Mouse (Mus musculus) CD4-positive, CD25-positive, alpha-beta regulatory T cell, adult 2 months (primary cell): ENCODE results near the gene Gm26661.

Experiments used
- DNase-seq: peaks from one replicate; pipeline ENCODE4 v3.0.0-alpha.2; 2012; ENCODE audit warnings: low read depth, low spot score

Gm26661 gene

DNA sequence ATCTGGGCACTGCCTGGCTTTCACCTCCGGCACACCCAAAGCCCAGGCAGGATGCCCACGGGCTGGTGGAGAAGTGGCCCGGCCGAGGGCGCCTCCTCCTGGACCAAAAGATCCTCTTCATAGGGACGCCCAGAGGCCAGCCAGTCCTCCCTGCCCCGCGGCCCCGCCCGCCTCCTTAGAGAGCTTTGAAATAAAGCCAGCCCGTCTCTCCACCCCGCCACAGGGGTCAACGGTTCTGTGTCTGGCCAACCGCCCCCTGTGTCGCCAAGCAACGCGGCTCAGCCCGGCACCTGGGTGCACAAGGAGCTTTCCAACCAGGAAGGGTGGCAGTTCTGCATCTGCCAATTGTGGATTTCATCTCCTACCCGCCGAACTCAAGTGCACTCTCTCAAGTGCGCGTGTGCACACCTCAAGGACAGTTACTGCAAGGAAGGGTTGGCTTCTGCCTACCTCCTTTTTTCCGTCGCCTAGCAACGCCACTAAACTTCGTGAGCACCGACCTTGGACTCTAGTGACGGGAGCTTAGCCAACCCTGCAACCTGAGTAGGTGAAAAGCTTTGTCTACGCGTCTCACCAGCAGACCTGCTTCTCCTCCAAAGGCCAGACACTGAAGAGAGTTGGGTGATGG is at the start of gene Gm26661:
Gm26661 (plus strand) TSS at position 56 of the 628 bp plus-strand sequence.
- DNase-seq, result peak; percentile 70

DNA sequence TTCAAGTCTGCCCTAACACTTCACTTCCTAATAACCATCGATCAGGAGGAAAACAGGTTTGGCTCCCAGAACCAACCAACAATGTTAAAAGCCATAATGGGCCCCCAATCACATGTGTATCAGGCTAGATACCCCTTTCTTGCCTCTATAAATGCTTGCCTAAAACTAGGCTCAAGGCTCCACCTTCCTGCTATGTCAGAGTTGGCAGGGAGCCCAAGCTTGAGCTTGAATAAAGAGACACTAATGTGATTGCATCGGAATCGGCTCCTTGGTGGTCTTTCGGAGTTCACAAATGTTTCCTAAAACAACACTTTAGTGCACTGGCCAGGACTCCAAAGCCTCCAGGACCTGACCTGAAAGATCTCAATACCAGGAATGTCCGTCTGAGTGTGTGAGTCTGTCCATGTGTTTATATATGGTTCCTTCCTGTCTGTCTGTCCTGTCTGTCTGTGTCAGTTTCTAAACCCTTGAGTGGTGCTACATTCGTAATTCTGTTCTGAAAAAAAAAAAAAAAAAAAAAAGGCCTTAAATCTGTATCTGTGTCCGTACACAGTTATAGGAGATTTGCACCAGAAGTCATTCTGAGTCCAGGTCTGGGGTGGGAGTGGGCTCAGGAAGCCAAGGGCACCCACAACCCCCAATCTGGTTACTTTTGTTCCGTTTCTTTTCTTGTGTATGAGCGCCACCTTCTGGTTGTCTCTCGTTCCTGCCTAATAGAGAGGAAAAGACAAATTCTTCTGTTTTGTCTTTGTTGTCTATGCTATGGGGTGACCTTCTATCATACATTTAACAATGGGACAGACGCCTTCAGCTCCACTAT is 42.2 kb upstream of the Gm26661 start:
- peak; percentile 76 for DNase-seq

DNA sequence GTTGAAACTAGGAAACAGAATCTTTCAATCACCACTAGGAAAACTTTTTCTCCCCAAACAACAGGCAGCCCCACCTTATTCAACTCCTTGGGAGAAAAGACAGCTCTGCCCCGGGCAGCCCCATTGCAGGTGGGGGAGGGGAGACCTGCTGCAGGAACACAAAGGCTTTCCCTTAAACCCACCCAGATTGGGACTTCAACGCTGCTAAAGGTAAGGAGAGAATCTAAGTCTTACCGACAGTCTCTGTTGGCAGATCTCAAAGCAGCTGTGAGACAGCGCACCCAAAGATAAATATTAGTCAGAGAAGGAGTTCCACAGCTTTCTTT is 41.7 kb upstream of the Gm26661 start:
- DNase-seq, result no peak

GRCm38 (mm10) chr14:7765569-7766314 is 25.6 kb upstream of the Gm26661 start:
- DNase-seq, result peak; percentile 97

GRCm38 (mm10) chr14:7773714-7774389 is 17.5 kb upstream of the Gm26661 start:
- DNase-seq, result peak; percentile 95

DNA sequence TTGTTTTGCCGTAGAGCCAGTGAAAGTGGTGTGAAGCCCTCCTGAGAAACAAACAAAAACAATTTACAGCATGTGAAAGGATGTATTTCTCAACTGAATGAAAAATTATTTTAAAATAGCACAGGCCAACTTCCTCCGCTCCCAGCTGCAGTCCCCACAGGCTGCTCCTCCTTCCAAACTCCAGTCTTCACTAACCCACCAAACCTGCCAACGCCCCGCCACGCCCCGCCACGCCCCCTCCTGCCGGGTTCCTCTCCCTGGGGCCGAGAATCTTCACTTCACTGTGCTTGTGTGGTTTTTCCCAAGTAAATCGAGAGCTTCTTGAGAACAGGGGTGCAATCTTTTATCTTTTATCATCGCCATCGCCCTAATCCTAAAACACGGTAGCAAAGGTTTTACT is 5.3 kb upstream of the Gm26661 start:
- DNase-seq, result no peak

GRCm38 (mm10) chr14:7789266-7790030 is 1.9 kb upstream of the Gm26661 start:
- DNase-seq, result no peak

DNA sequence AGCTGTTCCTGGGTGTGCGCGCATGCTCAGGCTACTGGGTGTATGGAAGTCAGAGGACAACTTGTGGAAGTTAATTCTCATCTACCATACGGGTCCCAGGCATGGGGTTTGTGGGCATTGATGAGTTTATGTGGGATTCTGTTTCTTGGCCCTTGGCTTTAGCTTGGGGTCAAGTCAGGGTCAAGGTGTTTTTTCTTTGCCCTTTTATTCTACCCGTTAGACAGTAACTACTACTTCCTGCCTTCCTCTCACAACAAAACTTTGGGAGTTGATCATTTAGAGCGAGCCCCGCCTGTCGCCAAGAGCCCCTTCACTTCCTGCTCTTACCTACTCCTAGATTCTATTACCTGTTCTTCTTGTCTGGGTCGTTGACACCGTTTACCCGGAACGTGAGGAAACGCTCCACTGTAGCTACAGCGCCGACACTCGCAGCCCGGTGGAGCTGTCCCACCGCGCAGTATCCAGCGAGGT is 291 bp upstream of the Gm26661 start:
- DNase-seq, result peak; percentile 38

DNA sequence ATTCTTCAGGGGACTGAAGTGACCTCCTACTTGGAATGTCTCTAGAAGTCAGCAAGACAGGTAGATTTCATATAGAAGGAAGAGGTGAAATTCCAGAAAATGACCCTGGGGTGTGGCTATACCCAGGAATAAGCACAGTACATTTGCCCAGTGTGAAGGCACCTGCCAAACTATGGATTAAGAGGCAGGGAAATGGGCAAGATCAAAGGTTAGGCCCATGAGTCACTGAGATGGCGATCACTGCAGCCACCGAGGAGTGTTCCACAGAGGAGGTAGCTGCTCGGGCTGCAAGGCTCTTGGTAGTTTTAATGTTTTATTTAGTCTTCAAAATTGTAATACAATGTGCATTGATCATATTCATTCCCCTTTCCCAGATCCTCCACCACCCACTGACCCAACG is 4.6 kb downstream of the Gm26661 start:
- DNase-seq, result no peak

DNA sequence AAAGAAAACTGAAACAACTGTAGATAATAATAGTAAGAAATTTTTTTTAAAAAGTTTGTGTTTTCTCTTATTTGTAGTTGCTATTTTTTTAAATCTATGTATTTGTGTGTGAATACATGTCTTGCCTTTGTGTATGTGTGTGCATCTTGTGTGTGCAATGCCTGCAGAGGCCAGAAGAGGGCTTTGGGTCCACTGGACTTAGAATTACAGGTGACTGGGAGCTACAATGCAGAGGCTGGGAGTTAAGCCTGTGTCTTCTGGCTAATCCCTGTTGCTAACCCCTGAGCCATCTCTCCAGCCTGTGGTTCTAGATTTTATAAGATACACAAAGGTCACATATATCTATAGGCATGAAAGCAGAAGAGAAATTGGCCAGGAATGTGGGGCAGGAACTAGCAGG is 9.2 kb downstream of the Gm26661 start:
- no peak for DNase-seq

DNA sequence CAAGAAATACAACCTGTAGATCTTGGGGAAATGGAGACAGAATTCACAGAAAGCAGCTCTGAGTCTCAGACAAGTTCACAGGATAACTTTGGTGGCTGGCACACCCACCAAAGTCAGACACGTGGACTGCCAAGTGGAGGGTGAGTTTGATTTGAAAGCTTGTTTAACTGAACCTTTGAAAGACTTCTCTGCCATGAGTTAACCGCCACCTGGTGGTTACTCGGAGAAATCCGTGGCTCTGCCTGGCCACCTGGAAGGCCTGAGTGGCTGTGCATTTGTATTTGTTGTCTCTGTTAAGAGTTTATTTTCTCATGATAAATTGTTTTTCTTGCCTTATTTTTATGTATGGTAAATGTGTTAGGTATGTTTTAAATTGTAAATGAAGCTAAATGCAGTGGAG is 10.4 kb downstream of the Gm26661 start:
- DNase-seq, result peak; percentile 64

- no peak for DNase-seq
Measured at GRCm38 (mm10) chr14:7803874-7804557, 12.6 kb downstream of the Gm26661 start.

- DNase-seq, result no peak
Measured at GRCm38 (mm10) chr14:7804558-7804905, 13.1 kb downstream of the Gm26661 start.

DNA sequence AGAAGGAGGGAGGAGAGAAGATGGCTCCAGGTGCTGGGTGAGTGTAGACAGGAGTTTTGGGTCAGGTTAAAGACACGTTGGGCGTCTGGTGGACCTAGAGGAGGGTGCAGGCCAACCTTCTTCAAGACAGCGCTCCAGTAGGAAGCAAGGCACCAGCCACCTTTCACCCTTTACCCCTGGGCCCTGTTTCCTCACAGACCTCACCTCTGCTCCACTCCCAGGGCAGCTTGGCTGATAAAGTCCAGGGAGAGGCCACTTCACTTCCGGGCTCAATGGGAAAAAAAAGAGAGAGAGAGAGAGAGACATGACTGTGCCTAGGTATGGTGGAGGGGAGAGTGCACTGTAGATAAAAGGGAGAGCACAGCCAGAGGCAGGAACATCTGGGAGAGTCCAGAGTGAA is 16.3 kb downstream of the Gm26661 start:
- DNase-seq, result no peak

GRCm38 (mm10) chr14:7808501-7808981 is 17.2 kb downstream of the Gm26661 start:
- DNase-seq, result no peak

- DNase-seq, result no peak
Measured at GRCm38 (mm10) chr14:7809043-7809955, 17.9 kb downstream of the Gm26661 start.

- peak; percentile 97 for DNase-seq
Measured at GRCm38 (mm10) chr14:7817770-7818462, 26.5 kb downstream of the Gm26661 start, which contains the start of gene Flnb. Flnb (plus strand) TSS chr14:7817957.

DNA sequence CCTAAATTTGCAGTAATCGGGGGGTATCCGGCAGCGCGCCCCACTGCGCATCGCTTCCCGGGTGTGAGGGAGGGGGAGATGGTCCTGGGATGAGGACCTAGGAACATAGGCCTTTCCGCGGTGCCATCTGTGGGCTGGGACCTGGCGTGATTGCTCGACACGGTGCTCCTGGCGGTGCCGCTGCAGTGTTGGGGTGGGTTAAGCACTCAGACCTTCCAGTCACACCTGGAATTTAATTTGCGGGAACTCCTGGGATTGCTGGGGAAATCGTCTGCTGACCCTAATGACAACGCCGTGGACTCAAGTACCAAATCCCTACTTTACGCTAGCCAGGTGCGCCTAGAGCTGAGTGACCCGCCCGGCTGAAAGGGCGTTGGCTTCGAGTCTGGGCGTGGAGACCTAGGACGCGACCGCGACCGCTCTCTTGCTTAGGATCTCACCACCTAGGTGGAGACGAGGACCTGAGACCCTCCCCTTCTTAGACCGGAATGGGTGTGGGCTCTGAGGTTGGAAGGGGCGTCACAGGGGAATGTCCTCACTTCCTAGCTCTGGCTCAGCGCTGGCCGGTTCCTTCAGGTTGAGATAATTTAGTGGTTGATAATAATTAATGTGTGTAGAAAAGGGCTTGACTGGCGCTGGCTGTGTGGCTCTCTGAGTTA is 27.2 kb downstream of the Gm26661 start:
- DNase-seq, result peak; percentile 53
